Mouse (Mus musculus) retina, postnatal 7 days (tissue): Measurements from ENCODE around the gene Ltf.

Source experiments
- DNase-seq: peaks from one replicate; pipeline ENCODE4 v3.0.0-alpha.2; 2012; ENCODE audit warnings: low read depth, low spot score

The Ltf gene

GRCm38 (mm10) chr9:111039966-111040365 lies 20.9 kb downstream of the Ltf start:
- no peak for DNase-seq

- DNase-seq = no peak
These were observed 23.2 kb downstream of the Ltf start for GRCm38 (mm10) chr9:111042266-111042665.

- no peak for DNase-seq
These were observed 27.2 kb downstream of the Ltf start for GRCm38 (mm10) chr9:111046222-111046621.

GRCm38 (mm10) chr9:111047266-111047665 lies 28.2 kb downstream of the Ltf start:
- no peak for DNase-seq

GRCm38 (mm10) chr9:111048452-111048851 lies 29.4 kb downstream of the Ltf start:
- no peak for DNase-seq

- no peak for DNase-seq
These were observed 35.9 kb downstream of the Ltf start for GRCm38 (mm10) chr9:111054923-111055322.

- no peak for DNase-seq
These were observed 36.9 kb downstream of the Ltf start for GRCm38 (mm10) chr9:111055800-111056518.

- no peak for DNase-seq
These were observed 37.4 kb downstream of the Ltf start for GRCm38 (mm10) chr9:111056519-111056797.

GRCm38 (mm10) chr9:111056798-111057543 lies 37.9 kb downstream of the Ltf start, which contains the start of gene Ccrl2:
Ccrl2 (minus strand) TSS chr9:111057519.
- DNase-seq = no peak

- DNase-seq = no peak
These were observed 38.7 kb downstream of the Ltf start for GRCm38 (mm10) chr9:111057544-111058370.

GRCm38 (mm10) chr9:111058943-111059556 lies 40.0 kb downstream of the Ltf start:
- no peak for DNase-seq

GRCm38 (mm10) chr9:111062840-111063239 lies 43.8 kb downstream of the Ltf start:
- no peak for DNase-seq

GRCm38 (mm10) chr9:111067052-111067451 lies 48.0 kb downstream of the Ltf start:
- DNase-seq = no peak

- DNase-seq = no peak
These were observed 51.5 kb downstream of the Ltf start for GRCm38 (mm10) chr9:111070546-111070961.

GRCm38 (mm10) chr9:111072175-111072574 lies 53.1 kb downstream of the Ltf start:
- DNase-seq = no peak

GRCm38 (mm10) chr9:111072971-111073370 lies 53.9 kb downstream of the Ltf start:
- no peak for DNase-seq

- DNase-seq = no peak
These were observed 58.7 kb downstream of the Ltf start for GRCm38 (mm10) chr9:111077745-111078144.

GRCm38 (mm10) chr9:111080801-111081200 lies 61.7 kb downstream of the Ltf start:
- DNase-seq = no peak

GRCm38 (mm10) chr9:111081765-111082164 lies 62.7 kb downstream of the Ltf start:
- DNase-seq = no peak

GRCm38 (mm10) chr9:111085329-111085728 lies 66.3 kb downstream of the Ltf start:
- DNase-seq = no peak

- DNase-seq = no peak
These were observed 67.1 kb downstream of the Ltf start for GRCm38 (mm10) chr9:111086137-111086536.
